Mouse (Mus musculus) kidney, postnatal 0 days (tissue): ENCODE measurements around the gene Gzmb. TPM values are rescaled to one million over a fixed set of nuclear protein-coding genes. Genes with fewer than 3 reads are reported as not detected.
"Not testable (repeated sequence)": the region's sequence is repeated elsewhere in the genome, so short reads cannot be mapped to it uniquely, and the experiment has no call there.

Source experiments
- ATAC-seq: fragments of 200-750 bp; cut with Nextera tagmentation; replicated peaks from 2 replicates; pipeline ENCODE4 v1.8.0; 2017; ENCODE audit warnings: low read depth, moderate number of reproducible peaks, moderate TSS enrichment, moderate library complexity; ENCODE audit not compliant: low FRiP score
- DNase-seq: peaks from one replicate; pipeline ENCODE4 v3.0.0-alpha.2; 2016; ENCODE audit warnings: low spot score
- H3K27ac ChIP-seq: fragments of 300-500 bp; sonication (generic); 2 replicates; pipeline ENCODE4 v1.5.1; 2014; ENCODE audit warnings: mild to moderate bottlenecking
- H3K27me3 ChIP-seq: fragments of 300-500 bp; sonication (generic); 2 replicates; pipeline ENCODE4 v1.6.1; 2014; ENCODE audit warnings: low read length, mixed read lengths; ENCODE audit not compliant: insufficient read depth
- H3K36me3 ChIP-seq: fragments of 300-500 bp; sonication (generic); 2 replicates; pipeline ENCODE4 v1.6.1; 2014; ENCODE audit warnings: low read length, mixed read lengths; ENCODE audit not compliant: insufficient read depth
- H3K4me1 ChIP-seq: fragments of 300-500 bp; sonication (generic); replicated peaks from 2 replicates; pipeline ENCODE4 v1.6.1; 2014; ENCODE audit warnings: antibody characterized with exemption, low read length, mixed read lengths; ENCODE audit not compliant: insufficient read depth
- H3K4me2 ChIP-seq: fragments of 300-500 bp; sonication (generic); 2 replicates; pipeline ENCODE4 v1.6.1; 2014; ENCODE audit warnings: mild to moderate bottlenecking, low read length, moderate library complexity, mixed read lengths
- H3K4me3 ChIP-seq: fragments of 300-500 bp; sonication (generic); replicated peaks from 2 replicates; pipeline ENCODE4 v1.5.1; 2014; ENCODE audit warnings: low read depth, low read length
- H3K9ac ChIP-seq: fragments of 300-500 bp; sonication (generic); 2 replicates; pipeline ENCODE4 v1.6.1; 2014; ENCODE audit warnings: low read depth, low read length
- H3K9me3 ChIP-seq: fragments of 300-500 bp; sonication (generic); replicated peaks from 2 replicates; pipeline ENCODE4 v1.6.1; 2016; ENCODE audit warnings: low read length, inconsistent platforms, mixed read lengths
- CTCF ChIP-seq: IDR thresholded peaks from 2 replicates; pipeline ENCODE4 v1.5.1; 2016; ENCODE audit warnings: antibody characterized with exemption, low read depth, mild to moderate bottlenecking, moderate library complexity
- WGBS: fragments of 180-500 bp; shearing (Covaris S2); extraction: QIAGEN DNeasy Blood & Tissue Kit; methylation state at CpG from one replicate; pipeline ENCODE4 v1.1.7; 2014; 5-methylcytosine and 5-hydroxymethylcytosine counted together
- polyA plus RNA-seq: library from polyadenylated mRNA; unstranded; fragments of >200 nt; fragmentation: Nextera tagmentation; extraction: Ambion mirVana; gene quantifications from 2 replicates; pipeline ENCODE4 v1.2.1, GENCODE M21; 2015

The Gzmb gene
- polyA plus RNA-seq = 0.09 TPM in 1 of 2 replicates, not detected in the other

GRCm38 (mm10) chr14:56262153-56262552 lies at the start of gene Gzmb:
Gene Gzmb (minus strand): TSS chr14:56262260.
- WGBS = 84% methylated on average over 5 of the region's 5 CpGs
- H3K4me2 ChIP-seq = no peak within 1 kb of the TSS
- no peak within 1 kb of the TSS for H3K9ac ChIP-seq
- no peaks in the 10 kb centered on the region for H3K4me1 ChIP-seq
- H3K27ac ChIP-seq = no peak within 1 kb of the TSS
- H3K27me3 ChIP-seq = no peaks in the 10 kb centered on the region
- DNase-seq (no peak), ATAC-seq (no peak)
- no peak for TF ChIP-seq CTCF
- no peaks in the 10 kb centered on the region for H3K36me3 ChIP-seq
- H3K9me3 ChIP-seq = no peaks in the 10 kb centered on the region
- H3K4me3 ChIP-seq = no peak within 1 kb of the TSS

GRCm38 (mm10) chr14:56311801-56312200 lies 49.7 kb upstream of the Gzmb start:
- H3K4me3 ChIP-seq, H3K9ac ChIP-seq, H3K4me2 ChIP-seq, ATAC-seq, H3K9me3 ChIP-seq, H3K4me1 ChIP-seq, H3K27me3 ChIP-seq, H3K27ac ChIP-seq, H3K36me3 ChIP-seq, DNase-seq: not testable (repeated sequence)

- ATAC-seq (no peak), DNase-seq (no peak)
- 83% methylated on average over 9 of the region's 9 CpGs for WGBS
- no peaks in the 10 kb centered on the region for H3K36me3 ChIP-seq
- H3K4me3 ChIP-seq = no peak overlapping the region
- H3K4me1 ChIP-seq = no peaks in the 10 kb centered on the region
- H3K9me3 ChIP-seq = no peaks in the 10 kb centered on the region
- no peak overlapping the region for H3K9ac ChIP-seq
- no peak overlapping the region for H3K27ac ChIP-seq
- H3K27me3 ChIP-seq = no peaks in the 10 kb centered on the region
- TF ChIP-seq CTCF = no peak
- no peak overlapping the region for H3K4me2 ChIP-seq
These were observed 48.2 kb upstream of the Gzmb start for GRCm38 (mm10) chr14:56310238-56310637.

GRCm38 (mm10) chr14:56304149-56304548 lies 42.1 kb upstream of the Gzmb start:
- Histone ChIP-seq H3K27me3 (no peaks in the 10 kb centered on the region), H3K9me3 (no peaks in the 10 kb centered on the region), H3K27ac (no peak overlapping the region), H3K4me3 (no peak overlapping the region), H3K36me3 (no peaks in the 10 kb centered on the region), H3K4me2 (peak overlapping the region; percentile 39; the same call in 1 of the 2 replicates), H3K4me1 (no peaks in the 10 kb centered on the region), H3K9ac (no peak overlapping the region)
- DNase-seq (peak; percentile 90), ATAC-seq (no peak)
- TF ChIP-seq CTCF = peak; percentile 92
- 3% methylated on average over 4 of the region's 4 CpGs for WGBS

GRCm38 (mm10) chr14:56303506-56304025 lies 41.5 kb upstream of the Gzmb start:
- no peaks in the 10 kb centered on the region for H3K27me3 ChIP-seq
- no peak overlapping the region for H3K27ac ChIP-seq
- WGBS = 31% methylated on average over 10 of the region's 10 CpGs
- no peak overlapping the region for H3K9ac ChIP-seq
- peak; percentile 52 for DNase-seq
- H3K4me1 ChIP-seq = no peaks in the 10 kb centered on the region
- H3K4me3 ChIP-seq = no peak overlapping the region
- peak overlapping the region; percentile 39; the same call in 1 of the 2 replicates for H3K4me2 ChIP-seq
- TF ChIP-seq CTCF = no peak
- H3K9me3 ChIP-seq = no peaks in the 10 kb centered on the region
- ATAC-seq = no peak
- H3K36me3 ChIP-seq = no peaks in the 10 kb centered on the region

- no peak for ATAC-seq
- Histone ChIP-seq H3K4me2 (no peak overlapping the region), H3K4me1 (no peaks in the 10 kb centered on the region), H3K9me3 (no peaks in the 10 kb centered on the region), H3K9ac (no peak overlapping the region), H3K27me3 (no peaks in the 10 kb centered on the region), H3K27ac (no peak overlapping the region), H3K36me3 (no peaks in the 10 kb centered on the region), H3K4me3 (no peak overlapping the region)
- WGBS = 87% methylated on average over 3 of the region's 3 CpGs
- no peak for TF ChIP-seq CTCF
- no peak for DNase-seq
These were observed 40.0 kb upstream of the Gzmb start for GRCm38 (mm10) chr14:56302091-56302490.

GRCm38 (mm10) chr14:56296786-56297185 lies 34.7 kb upstream of the Gzmb start:
- Histone ChIP-seq H3K4me1 (no peaks in the 10 kb centered on the region), H3K27me3 (no peaks in the 10 kb centered on the region), H3K4me3 (no peak overlapping the region), H3K27ac (no peak overlapping the region), H3K9ac (no peak overlapping the region), H3K4me2 (no peak overlapping the region), H3K9me3 (no peaks in the 10 kb centered on the region), H3K36me3 (no peaks in the 10 kb centered on the region)
- ATAC-seq (no peak), DNase-seq (no peak)
- TF ChIP-seq CTCF = no peak
- 61% methylated on average over 5 of the region's 5 CpGs for WGBS
